Mouse (Mus musculus): ENCODE data around the gene Gm281.

- TF ChIP-seq CTCF (IDR thresholded peaks at IDR 0.05) (no peak), EP300 (IDR thresholded peaks at IDR 0.05; ENCODE audit: insufficient read depth, low read depth, low read length) (no peak), POLR2A (IDR thresholded peaks at IDR 0.05; ENCODE audit: insufficient read depth, low read depth, low read length) (no peak)
Observed at GRCm38 (mm10) chr14:13790001-13790400, 124.3 kb downstream of the Gm281 start.

All from heart, adult 2 months (tissue).